20 mouse cellular contexts compared by ENCODE assay signal in genomic region chr9:98176701-98177380, GRCm38 (mm10).
DNase-seq lines count a peak whose midpoint lies in the region; ATAC-seq lines count a peak whose summit lies in the region.
"Had no signal": no experiment of that assay in that cellular context is flagged by ENCODE, and none has a peak within 500 bp of the region (broad histone marks: within the 10 kb centered on the region; RNA-seq: fewer than 3 reads in every experiment).

No protein-coding gene starts in this region.

- H3K4me1 ChIP-seq in hindbrain, embryonic 14.5 days (replicated peaks; ENCODE audit: control insufficient read depth, insufficient read depth, low read length): peaks cover 5% of the 10 kb centered on the region
- H3K4me1 ChIP-seq in hindbrain, embryonic 16.5 days (ENCODE audit: control insufficient read depth, insufficient read depth, low read depth, low read length): peaks cover 8% of the 10 kb centered on the region; the same call in 1 of the 2 replicates
- peaks cover 8% of the 10 kb centered on the region; the same call in 1 of the 2 replicates for H3K4me1 ChIP-seq in forebrain, embryonic 15.5 days
- H3K4me1 ChIP-seq: embryonic facial prominence, embryonic 13.5 days; megakaryocyte, embryonic 14.5 days; stomach, embryonic 15.5 days had no signal

- no peaks in the 10 kb centered on the region for H3K36me3 ChIP-seq in hindbrain, embryonic 14.5 days (replicated peaks; ENCODE audit: control insufficient read depth, insufficient read depth)
- H3K36me3 ChIP-seq in hindbrain, embryonic 16.5 days (ENCODE audit: control insufficient read depth, insufficient read depth, low read length): no peaks in the 10 kb centered on the region
- no peaks in the 10 kb centered on the region for H3K36me3 ChIP-seq in forebrain, embryonic 15.5 days
- H3K36me3 ChIP-seq: embryonic facial prominence, embryonic 13.5 days; hindbrain, embryonic 15.5 days; stomach, embryonic 15.5 days had no signal

- DNase-seq in hindbrain, embryonic 14.5 days (ENCODE audit: low spot score): no peak
- DNase-seq in testis, postnatal 10 days (ENCODE audit: low spot score): peak; percentile 16
- no peak for DNase-seq in testis, postnatal 14 days (ENCODE audit: low spot score)
- peak; percentile 6 for DNase-seq in telencephalon, adult 2 months (ENCODE audit: low read depth, low spot score)
- DNase-seq in embryo, embryonic 11 days: no peak
- DNase-seq: cerebellum, adult 9-11 months; gastrocnemius, postnatal 14 days; kidney, adult 18-20 months; kidney, postnatal 14 days; lung, adult 18-20 months; lung, postnatal 14 days; midbrain, embryonic 14.5 days had no signal

- no peak overlapping the region for H3K27ac ChIP-seq in hindbrain, embryonic 14.5 days
- no peak overlapping the region for H3K27ac ChIP-seq in hindbrain, embryonic 16.5 days (ENCODE audit: low read depth, low read length)
- no peak overlapping the region for H3K27ac ChIP-seq in forebrain, embryonic 15.5 days (replicated peaks)
- H3K27ac ChIP-seq: embryonic facial prominence, embryonic 13.5 days; hindbrain, embryonic 15.5 days; left cerebral cortex, adult 2 months; stomach, embryonic 15.5 days had no signal

- ATAC-seq in hindbrain, embryonic 14.5 days (ENCODE audit: low FRiP score): peak; percentile 34; the same call in 1 of the 2 replicates
- ATAC-seq in hindbrain, embryonic 16.5 days: no peak
- ATAC-seq in forebrain, embryonic 15.5 days (replicated peaks): peak; percentile 53; the same call in 1 of the 2 replicates

- no peak overlapping the region for H3K9ac ChIP-seq in hindbrain, embryonic 14.5 days
- no peak overlapping the region for H3K9ac ChIP-seq in hindbrain, embryonic 16.5 days (ENCODE audit: low read depth, low read length)
- no peak overlapping the region for H3K9ac ChIP-seq in forebrain, embryonic 15.5 days (replicated peaks)
- H3K9ac ChIP-seq: embryonic facial prominence, embryonic 13.5 days; hindbrain, embryonic 15.5 days; stomach, embryonic 15.5 days had no signal

- 44% methylated on average over 7 of the region's 7 CpGs for WGBS in hindbrain, embryonic 14.5 days
- 44% methylated on average over 7 of the region's 7 CpGs for WGBS in hindbrain, embryonic 16.5 days
- WGBS in forebrain, embryonic 15.5 days: 53% methylated on average over 7 of the region's 7 CpGs

- H3K4me3 ChIP-seq in hindbrain, embryonic 14.5 days (replicated peaks; ENCODE audit: low read length): no peak overlapping the region
- H3K4me3 ChIP-seq in hindbrain, embryonic 16.5 days (ENCODE audit: low read length): no peak overlapping the region
- no peak overlapping the region for H3K4me3 ChIP-seq in forebrain, embryonic 15.5 days
- H3K4me3 ChIP-seq: embryonic facial prominence, embryonic 13.5 days; hindbrain, embryonic 15.5 days; left cerebral cortex, adult 2 months; megakaryocyte, embryonic 14.5 days; stomach, embryonic 15.5 days had no signal

- H3K27me3 ChIP-seq in hindbrain, embryonic 14.5 days (ENCODE audit: control insufficient read depth, insufficient read depth, low read length): no peaks in the 10 kb centered on the region
- no peaks in the 10 kb centered on the region for H3K27me3 ChIP-seq in hindbrain, embryonic 16.5 days (replicated peaks; ENCODE audit: control insufficient read depth, insufficient read depth, low read length)
- H3K27me3 ChIP-seq in forebrain, embryonic 15.5 days: no peaks in the 10 kb centered on the region
- H3K27me3 ChIP-seq: embryonic facial prominence, embryonic 13.5 days; hindbrain, embryonic 15.5 days; megakaryocyte, embryonic 14.5 days; stomach, embryonic 15.5 days had no signal

- H3K9me3 ChIP-seq in hindbrain, embryonic 14.5 days (ENCODE audit: control insufficient read depth, low read length): no peaks in the 10 kb centered on the region
- H3K9me3 ChIP-seq in hindbrain, embryonic 16.5 days (ENCODE audit: control insufficient read depth, low read length): no peaks in the 10 kb centered on the region
- no peaks in the 10 kb centered on the region for H3K9me3 ChIP-seq in forebrain, embryonic 15.5 days
- H3K9me3 ChIP-seq: embryonic facial prominence, embryonic 13.5 days; hindbrain, embryonic 15.5 days; megakaryocyte, embryonic 14.5 days; stomach, embryonic 15.5 days had no signal

- no peak overlapping the region for H3K4me2 ChIP-seq in hindbrain, embryonic 14.5 days (replicated peaks)
- no peak overlapping the region for H3K4me2 ChIP-seq in hindbrain, embryonic 16.5 days (ENCODE audit: low read length)
- no peak overlapping the region for H3K4me2 ChIP-seq in forebrain, embryonic 15.5 days (replicated peaks)
- H3K4me2 ChIP-seq: embryonic facial prominence, embryonic 13.5 days; hindbrain, embryonic 15.5 days; liver, embryonic 11.5 days; stomach, embryonic 15.5 days had no signal

Comparison
In these comparisons a context has a peak if more than half of its experiments do, and no peak if none do; other contexts are left out.
1. DNase-seq: peak in testis, postnatal 10 days (single experiment) and telencephalon, adult 2 months (single experiment); none in hindbrain, embryonic 14.5 days (single experiment), testis, postnatal 14 days (single experiment) and embryo, embryonic 11 days (single experiment).